Mouse (Mus musculus) heart, embryonic 11.5 days (tissue): ENCODE data around the gene Rbl2. TPM values are rescaled to one million over a fixed set of nuclear protein-coding genes. Genes with fewer than 3 reads are reported as not detected.

Source experiments
- ATAC-seq: fragments of 200-750 bp; cut with Nextera tagmentation; replicated peaks from 2 replicates; pipeline ENCODE4 v1.8.0; 2017; ENCODE audit warnings: moderate library complexity; ENCODE audit not compliant: insufficient number of reproducible peaks, low FRiP score, low TSS enrichment
- H3K27ac ChIP-seq: fragments of 300-500 bp; sonication (generic); 2 replicates; pipeline ENCODE4 v1.5.1; 2014; ENCODE audit warnings: mild to moderate bottlenecking, low read depth, low read length
- H3K27me3 ChIP-seq: fragments of 300-500 bp; sonication (generic); 2 replicates; pipeline ENCODE4 v1.6.1; 2014; ENCODE audit warnings: mild to moderate bottlenecking, low read length, mixed read lengths; ENCODE audit not compliant: control insufficient read depth, insufficient read depth
- H3K36me3 ChIP-seq: fragments of 300-500 bp; sonication (generic); 2 replicates; pipeline ENCODE4 v1.6.1; 2014; ENCODE audit warnings: mild to moderate bottlenecking, low read length, moderate library complexity, mixed read lengths; ENCODE audit not compliant: control insufficient read depth, insufficient read depth
- H3K4me1 ChIP-seq: fragments of 300-500 bp; sonication (generic); 2 replicates; pipeline ENCODE4 v1.6.1; 2014; ENCODE audit warnings: low read length; ENCODE audit not compliant: control insufficient read depth, insufficient read depth
- H3K4me2 ChIP-seq: fragments of 300-500 bp; sonication (generic); 2 replicates; pipeline ENCODE4 v1.6.1; 2014; ENCODE audit warnings: mild to moderate bottlenecking, moderate library complexity
- H3K4me3 ChIP-seq: fragments of 300-500 bp; sonication (generic); 2 replicates; pipeline ENCODE4 v1.5.1; 2014; ENCODE audit warnings: low read depth, low read length
- H3K9ac ChIP-seq: fragments of 300-500 bp; sonication (generic); 2 replicates; pipeline ENCODE4 v1.6.1; 2014; ENCODE audit warnings: mild to moderate bottlenecking, low read depth, low read length, moderate library complexity
- H3K9me3 ChIP-seq: fragments of 300-500 bp; sonication (generic); replicated peaks from 2 replicates; pipeline ENCODE4 v1.6.1; 2016; ENCODE audit warnings: low read length; ENCODE audit not compliant: control insufficient read depth
- WGBS: fragments of 180-500 bp; shearing (Covaris S2); extraction: QIAGEN DNeasy Blood & Tissue Kit; methylation state at CpG from one replicate; pipeline ENCODE4 v1.1.7; 2014; ENCODE audit not compliant: insufficient replicate concordance; 5-methylcytosine and 5-hydroxymethylcytosine counted together
- polyA plus RNA-seq: library from polyadenylated mRNA; unstranded; fragments of >200 nt; fragmentation: Nextera tagmentation; extraction: Ambion mirVana; gene quantifications from 2 replicates; pipeline ENCODE4 v1.2.1, GENCODE M21; 2014

The Rbl2 gene
- polyA plus RNA-seq, 1 experiment from 2014 or later = 14.7 TPM

- 88% methylated on average over 4 of the region's 4 CpGs for WGBS
- Histone ChIP-seq H3K4me2 (no peak overlapping the region), H3K9ac (no peak overlapping the region), H3K27ac (no peak overlapping the region), H3K36me3 (peaks cover 18% of the 10 kb centered on the region), H3K9me3 (no peaks in the 10 kb centered on the region), H3K27me3 (no peaks in the 10 kb centered on the region), H3K4me1 (no peaks in the 10 kb centered on the region), H3K4me3 (no peak overlapping the region)
- ATAC-seq = no peak
Observed at GRCm38 (mm10) chr8:91117537-91117936, 47.7 kb downstream of the Rbl2 start.

DNA sequence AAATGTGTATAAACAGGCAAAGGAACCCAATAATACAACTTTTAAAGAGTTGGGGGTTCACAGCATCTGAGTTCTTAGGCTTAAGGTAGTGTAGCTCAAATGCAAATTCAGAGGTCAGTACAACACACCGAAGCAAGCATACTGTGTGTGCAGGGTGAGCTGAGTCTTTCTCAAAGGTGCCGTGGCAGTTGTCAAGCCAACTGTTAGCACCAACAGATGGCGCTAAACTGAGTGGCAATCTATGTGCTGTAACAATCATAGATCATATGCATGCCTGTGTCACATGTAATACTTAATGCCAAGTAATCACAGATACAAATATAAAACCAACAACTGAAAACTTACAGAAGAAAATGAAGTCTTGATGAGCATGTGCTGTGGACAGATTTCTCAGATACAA, 48.3 kb downstream of the Rbl2 start:
- Histone ChIP-seq H3K9ac (no peak overlapping the region), H3K36me3 (peaks cover 21% of the 10 kb centered on the region), H3K9me3 (no peaks in the 10 kb centered on the region), H3K27ac (no peak overlapping the region), H3K4me1 (no peaks in the 10 kb centered on the region), H3K4me3 (no peak overlapping the region), H3K27me3 (no peaks in the 10 kb centered on the region), H3K4me2 (no peak overlapping the region)
- 69% methylated on average over 3 of the region's 3 CpGs for WGBS
- no peak for ATAC-seq

- Histone ChIP-seq H3K9me3 (no peaks in the 10 kb centered on the region), H3K27me3 (no peaks in the 10 kb centered on the region), H3K36me3 (peaks cover 26% of the 10 kb centered on the region), H3K4me1 (no peaks in the 10 kb centered on the region), H3K9ac (no peak overlapping the region), H3K4me2 (no peak overlapping the region), H3K4me3 (no peak overlapping the region), H3K27ac (no peak overlapping the region)
- no peak for ATAC-seq
- 89% methylated on average over 5 of the region's 5 CpGs for WGBS
Observed at GRCm38 (mm10) chr8:91124315-91124714, 54.5 kb downstream of the Rbl2 start.

- no peak for ATAC-seq
- Histone ChIP-seq H3K4me3 (no peak overlapping the region), H3K4me1 (no peaks in the 10 kb centered on the region), H3K9me3 (no peaks in the 10 kb centered on the region), H3K27me3 (no peaks in the 10 kb centered on the region), H3K27ac (no peak overlapping the region), H3K9ac (no peak overlapping the region), H3K4me2 (no peak overlapping the region), H3K36me3 (peaks cover 21% of the 10 kb centered on the region)
- WGBS = 95% methylated on average over 8 of the region's 8 CpGs
Observed at GRCm38 (mm10) chr8:91126786-91127185, 56.9 kb downstream of the Rbl2 start.

DNA sequence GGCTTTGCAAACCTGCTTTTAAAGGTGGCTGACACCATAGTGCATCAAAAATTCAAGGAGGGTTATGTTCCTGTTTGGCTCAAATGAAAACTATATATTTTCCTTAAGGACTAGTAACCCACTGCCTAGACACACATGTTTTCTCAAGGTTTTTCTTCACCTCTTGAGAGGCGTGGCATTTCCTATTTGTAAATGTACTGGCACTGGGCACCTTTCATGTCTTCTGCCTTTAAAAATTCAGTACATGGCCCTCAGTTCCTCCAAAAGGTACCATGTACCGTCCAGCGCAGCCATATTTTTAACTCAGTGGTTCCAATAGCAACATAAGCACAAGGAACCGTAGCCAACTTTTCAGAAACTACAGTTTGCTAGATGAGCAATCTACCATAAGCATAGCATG, 62.9 kb downstream of the Rbl2 start:
- peak overlapping the region; percentile 79; the same call in 1 of the 2 replicates for H3K4me3 ChIP-seq
- H3K9ac ChIP-seq = peak overlapping the region; percentile 34; the same call in 1 of the 2 replicates
- H3K27ac ChIP-seq = no peak overlapping the region
- no peaks in the 10 kb centered on the region for H3K27me3 ChIP-seq
- peaks cover 6% of the 10 kb centered on the region for H3K4me1 ChIP-seq
- no peaks in the 10 kb centered on the region for H3K9me3 ChIP-seq
- WGBS = 75% methylated on average over 4 of the region's 4 CpGs
- H3K36me3 ChIP-seq = peaks cover 6% of the 10 kb centered on the region; the same call in 1 of the 2 replicates
- H3K4me2 ChIP-seq = peak overlapping the region; percentile 94
- ATAC-seq = no peak

DNA sequence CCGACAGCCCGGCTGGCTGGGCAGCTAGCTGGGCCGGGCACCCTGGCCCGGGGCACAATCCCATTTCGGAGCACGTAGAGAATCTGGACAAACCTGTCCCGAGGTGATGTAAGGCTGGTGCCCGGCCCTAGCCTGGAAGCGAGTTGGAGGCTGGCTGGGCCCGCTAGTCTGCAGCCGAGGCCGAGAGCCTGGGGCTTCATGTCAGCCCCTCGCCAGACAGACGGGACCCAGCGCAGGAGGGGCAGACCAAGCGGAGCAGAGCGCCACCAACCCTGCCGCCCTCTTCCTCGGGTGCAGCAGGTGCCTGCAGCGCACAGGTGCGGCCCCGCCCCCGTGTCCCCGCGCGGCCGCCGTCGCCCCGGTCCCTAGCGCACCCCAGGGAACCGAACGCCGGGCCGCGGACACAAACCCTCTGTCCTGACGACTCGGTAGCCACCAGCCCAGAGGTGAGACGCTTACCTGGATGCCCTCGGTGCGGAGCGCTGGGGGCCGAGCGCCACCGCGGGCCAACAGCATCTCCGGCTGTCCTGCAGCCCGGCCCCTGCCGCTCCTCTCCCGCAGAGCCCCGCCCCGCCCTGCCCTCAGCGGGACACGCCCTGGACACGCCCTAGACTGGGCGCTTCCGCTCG, 63.7 kb downstream of the Rbl2 start:
- peak overlapping the region; percentile 94 for H3K4me2 ChIP-seq
- under 1% methylated on average over 50 of the region's 58 CpGs for WGBS
- no peaks in the 10 kb centered on the region for H3K27me3 ChIP-seq
- peaks cover 6% of the 10 kb centered on the region for H3K4me1 ChIP-seq
- H3K36me3 ChIP-seq = 0 out of 2 replicates have a peak, but pooled peaks cover 3% of the 10 kb centered on the region
- peak; percentile 99 for ATAC-seq
- H3K9me3 ChIP-seq = no peaks in the 10 kb centered on the region
- H3K27ac ChIP-seq = no peak overlapping the region
- peak overlapping the region; percentile 79 for H3K4me3 ChIP-seq
- peak overlapping the region; percentile 75 for H3K9ac ChIP-seq

GRCm38 (mm10) chr8:91134070-91134475, 64.2 kb downstream of the Rbl2 start:
- under 1% methylated on average over 24 of the region's 24 CpGs for WGBS
- peak overlapping the region; percentile 46 for H3K4me2 ChIP-seq
- peaks cover 6% of the 10 kb centered on the region for H3K4me1 ChIP-seq
- H3K36me3 ChIP-seq = 0 out of 2 replicates have a peak, but pooled peaks cover 3% of the 10 kb centered on the region
- H3K27me3 ChIP-seq = no peaks in the 10 kb centered on the region
- H3K27ac ChIP-seq = no peak overlapping the region
- no peak overlapping the region for H3K9ac ChIP-seq
- peak overlapping the region; percentile 79 for H3K4me3 ChIP-seq
- H3K9me3 ChIP-seq = no peaks in the 10 kb centered on the region
- ATAC-seq = no peak; the same call in 1 of the 2 replicates

DNA sequence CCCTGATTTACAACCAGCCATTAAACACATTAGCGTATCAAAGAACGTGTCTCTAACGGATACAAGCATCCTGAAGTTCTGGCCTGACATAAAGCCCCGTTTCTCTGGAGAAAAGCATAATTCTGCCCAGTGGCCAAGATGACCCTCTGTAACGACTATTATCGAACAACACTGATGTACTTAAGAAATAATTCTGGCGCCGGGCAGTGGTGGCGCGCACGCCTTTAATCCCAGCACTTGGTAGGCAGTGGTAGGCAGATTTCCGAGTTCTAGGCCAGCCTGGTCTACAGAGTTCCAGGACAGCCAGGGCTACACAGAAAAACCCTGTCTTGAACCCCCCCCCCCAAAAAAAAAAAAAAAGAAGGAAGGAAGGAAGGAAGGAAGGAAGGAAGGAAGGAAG, 64.8 kb downstream of the Rbl2 start:
- WGBS = 65% methylated on average over 12 of the region's 12 CpGs
- Histone ChIP-seq H3K27me3 (no peaks in the 10 kb centered on the region), H3K4me3 (peak overlapping the region; percentile 20; the same call in 1 of the 2 replicates), H3K9ac (no peak overlapping the region), H3K9me3 (no peaks in the 10 kb centered on the region), H3K4me1 (peaks cover 6% of the 10 kb centered on the region), H3K4me2 (peak overlapping the region; percentile 46), H3K36me3 (no peaks in the 10 kb centered on the region), H3K27ac (no peak overlapping the region)
- no peak for ATAC-seq
